Mouse (Mus musculus): Measurements from ENCODE around the gene Mki67. TPM values are rescaled to one million over a fixed set of nuclear protein-coding genes. Genes with fewer than 3 reads are reported as not detected.

Gene Mki67
- polyA plus RNA-seq, 1 experiment from 2014 or later, result 82.1 TPM

DNA sequence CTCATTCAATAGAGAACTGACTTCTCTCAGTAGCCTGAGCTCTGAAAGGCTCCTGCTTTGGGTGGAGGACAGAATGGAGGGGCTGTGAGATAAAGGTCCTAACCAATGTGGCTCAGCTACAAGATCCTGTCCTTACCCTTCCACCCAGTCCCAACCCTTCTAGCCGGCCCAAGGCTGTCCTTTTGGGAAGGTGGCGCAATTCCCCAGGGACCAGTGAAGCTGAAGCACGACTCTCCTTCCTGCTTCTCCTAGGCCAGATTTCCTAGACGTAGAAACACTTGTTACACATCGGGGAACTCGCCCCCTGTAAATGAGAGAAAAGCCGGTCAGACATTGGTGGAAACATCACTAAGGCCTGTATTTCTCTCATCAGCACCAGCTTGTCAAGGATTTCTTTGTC, 52.0 kb downstream of the Mki67 start:
- ATAC-seq (ENCODE audit: low read depth), result no peak
- no peaks in the 10 kb centered on the region for H3K36me3 ChIP-seq
- H3K9ac ChIP-seq, result no peak overlapping the region

DNA sequence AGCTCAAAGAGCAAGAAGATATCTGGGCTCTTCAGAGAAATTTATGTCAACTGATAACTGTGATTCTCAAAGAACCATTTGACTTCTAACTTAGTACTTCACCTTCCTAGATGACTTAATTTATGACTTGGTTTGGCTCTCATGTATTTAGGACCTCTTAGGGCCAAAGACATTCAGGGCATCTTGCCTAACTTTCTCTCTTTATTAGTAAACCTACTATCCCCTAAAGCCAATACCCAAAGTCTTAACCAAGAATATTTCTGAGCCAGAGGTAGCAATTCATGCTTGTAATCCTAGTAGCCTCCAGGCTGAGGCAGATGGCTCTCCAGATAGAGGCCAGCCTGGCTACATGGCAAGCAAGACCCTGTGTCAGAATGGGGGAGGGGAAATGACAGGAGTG, 55.8 kb downstream of the Mki67 start:
- H3K27me3 ChIP-seq, result no peaks in the 10 kb centered on the region
- H3K36me3 ChIP-seq, result no peaks in the 10 kb centered on the region
- 0 out of 2 replicates have a peak, but pooled peaks cover 3% of the 10 kb centered on the region for H3K4me1 ChIP-seq (replicated peaks)
- no peak for DNase-seq
- no peak overlapping the region for H3K4me2 ChIP-seq
- H3K27ac ChIP-seq, result no peak overlapping the region
- no peak overlapping the region for H3K9ac ChIP-seq
- ATAC-seq (ENCODE audit: low read depth), result no peak
- no peaks in the 10 kb centered on the region for H3K9me3 ChIP-seq (replicated peaks)
- H3K4me3 ChIP-seq (replicated peaks), result no peak overlapping the region

More for the DNA sequence above, 52.0 kb downstream of the Mki67 start:
- WGBS (ENCODE audit: insufficient replicate concordance), result 78% methylated on average over 7 of the region's 7 CpGs
- no peaks in the 10 kb centered on the region for H3K9me3 ChIP-seq (replicated peaks)
- DNase-seq, result no peak
- H3K27me3 ChIP-seq, result no peaks in the 10 kb centered on the region
- H3K4me1 ChIP-seq (replicated peaks), result no peaks in the 10 kb centered on the region
- H3K27ac ChIP-seq, result no peak overlapping the region
- no peak overlapping the region for H3K4me3 ChIP-seq (replicated peaks)
- no peak overlapping the region for H3K4me2 ChIP-seq

DNA sequence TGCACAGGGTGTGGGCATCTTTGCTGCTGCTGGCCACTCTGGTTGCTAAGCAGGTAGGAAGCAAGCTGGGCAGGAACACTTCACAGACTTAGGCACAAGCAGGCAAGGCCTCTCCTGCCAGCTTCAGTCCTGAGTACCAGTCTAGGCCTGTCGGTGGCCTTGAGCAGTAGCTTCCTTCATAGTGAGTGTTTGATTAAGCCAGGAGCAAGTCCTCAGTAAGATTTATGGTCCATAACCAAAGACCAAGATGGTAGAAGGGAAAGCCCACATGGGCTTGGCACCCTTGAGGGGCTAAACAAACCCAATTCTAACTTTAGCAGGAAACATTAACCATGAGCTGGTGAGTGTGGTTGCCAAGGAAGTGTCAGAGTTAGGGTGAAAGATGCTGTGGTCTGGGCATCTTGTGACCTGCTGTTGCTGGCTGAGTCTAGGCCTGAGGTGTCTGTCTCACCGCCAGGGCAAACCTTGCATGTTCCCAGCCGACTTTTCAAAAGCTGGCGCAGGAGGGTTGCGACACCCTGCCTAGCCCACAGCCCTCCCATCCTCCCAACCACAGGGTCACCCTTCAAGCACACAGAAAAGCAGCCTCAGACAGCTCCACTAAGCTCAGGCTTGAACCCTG, 56.7 kb downstream of the Mki67 start:
- H3K27me3 ChIP-seq, result no peaks in the 10 kb centered on the region
- H3K4me1 ChIP-seq (replicated peaks), result 0 out of 2 replicates have a peak, but pooled peaks cover 3% of the 10 kb centered on the region
- ATAC-seq (ENCODE audit: low read depth) (peak; percentile 36; the same call in 1 of the 2 replicates), DNase-seq (no peak)
- WGBS (ENCODE audit: insufficient replicate concordance), result 62% methylated on average over 5 of the region's 5 CpGs
- no peak overlapping the region for H3K4me2 ChIP-seq
- H3K9me3 ChIP-seq (replicated peaks), result no peaks in the 10 kb centered on the region
- no peak overlapping the region for H3K4me3 ChIP-seq (replicated peaks)
- no peaks in the 10 kb centered on the region for H3K36me3 ChIP-seq
- no peak overlapping the region for H3K9ac ChIP-seq
- H3K27ac ChIP-seq, result no peak overlapping the region

DNA sequence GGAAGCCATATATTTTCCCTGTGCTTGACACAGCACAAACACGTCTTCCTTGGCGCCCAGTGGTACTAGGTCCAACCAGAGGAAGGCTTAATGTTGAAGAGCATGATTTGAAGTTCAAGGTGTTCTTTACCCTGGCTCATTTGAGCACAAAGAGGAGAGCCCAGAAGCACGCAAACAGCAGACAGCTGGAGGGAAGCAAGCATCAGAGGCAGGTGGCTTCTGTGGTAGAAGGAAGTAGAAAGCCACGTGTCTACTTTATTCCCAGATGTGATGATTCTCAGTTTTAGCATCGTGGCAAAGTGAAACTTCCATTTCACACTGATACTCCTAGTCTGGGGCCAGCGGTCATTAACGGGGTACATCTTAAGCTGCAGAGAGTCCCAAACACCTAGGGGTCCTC, 58.0 kb downstream of the Mki67 start:
- H3K27ac ChIP-seq, result no peak overlapping the region
- H3K4me3 ChIP-seq (replicated peaks), result no peak overlapping the region
- H3K4me2 ChIP-seq, result no peak overlapping the region
- DNase-seq (no peak), ATAC-seq (ENCODE audit: low read depth) (no peak)
- no peak overlapping the region for H3K9ac ChIP-seq
- H3K27me3 ChIP-seq, result no peaks in the 10 kb centered on the region
- WGBS (ENCODE audit: insufficient replicate concordance), result 72% methylated on average over 7 of the region's 7 CpGs
- no peaks in the 10 kb centered on the region for H3K9me3 ChIP-seq (replicated peaks)
- H3K36me3 ChIP-seq, result no peaks in the 10 kb centered on the region
- 0 out of 2 replicates have a peak, but pooled peaks cover 3% of the 10 kb centered on the region for H3K4me1 ChIP-seq (replicated peaks)

DNA sequence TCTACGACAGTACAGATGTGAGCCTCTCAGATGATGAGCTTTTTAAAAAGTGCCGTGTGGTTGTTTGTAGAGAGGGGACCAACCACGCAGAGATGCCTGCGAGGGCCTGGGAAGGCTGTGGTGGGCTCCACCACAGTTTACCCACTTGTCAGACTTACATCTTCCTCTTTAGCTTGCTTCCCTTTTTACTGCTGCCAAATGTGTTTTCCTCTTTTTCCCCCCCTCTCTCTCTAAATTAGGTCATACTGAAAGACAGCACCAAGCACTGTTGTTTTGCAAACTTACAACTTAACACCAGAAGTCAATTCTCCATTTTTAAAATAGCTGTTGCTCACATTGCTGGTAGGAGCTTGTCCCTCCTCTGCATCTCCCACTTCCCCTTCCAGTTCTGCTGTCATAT, 61.0 kb downstream of the Mki67 start:
- Histone ChIP-seq H3K36me3 (no peaks in the 10 kb centered on the region), H3K4me3 (replicated peaks) (no peak overlapping the region), H3K4me2 (no peak overlapping the region), H3K27me3 (no peaks in the 10 kb centered on the region), H3K4me1 (replicated peaks) (0 out of 2 replicates have a peak, but pooled peaks cover 3% of the 10 kb centered on the region), H3K9ac (no peak overlapping the region), H3K27ac (no peak overlapping the region), H3K9me3 (replicated peaks) (no peaks in the 10 kb centered on the region)
- DNase-seq (no peak), ATAC-seq (ENCODE audit: low read depth) (no peak)
- 36% methylated on average over 4 of the region's 4 CpGs for WGBS (ENCODE audit: insufficient replicate concordance)

DNA sequence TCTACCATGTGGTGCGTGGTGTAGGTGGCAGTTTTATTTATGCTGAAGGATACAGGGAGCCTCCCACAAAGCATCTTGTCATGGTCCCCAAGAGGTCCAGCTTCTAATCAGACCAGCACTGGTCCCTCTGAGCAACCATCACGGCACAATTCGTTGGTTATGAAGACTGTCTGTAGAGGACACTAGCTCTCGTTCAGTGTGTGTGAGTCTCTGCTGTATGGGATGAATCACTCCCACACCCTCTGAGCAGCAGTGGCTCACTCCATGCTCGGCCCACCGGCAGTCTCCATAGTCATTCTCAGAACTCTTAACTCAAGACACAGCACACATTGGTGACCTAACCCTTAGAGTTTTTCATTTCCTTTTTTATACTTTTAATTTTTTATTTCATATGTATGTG, 61.9 kb downstream of the Mki67 start:
- no peaks in the 10 kb centered on the region for H3K9me3 ChIP-seq (replicated peaks)
- no peak overlapping the region for H3K9ac ChIP-seq
- no peaks in the 10 kb centered on the region for H3K36me3 ChIP-seq
- 71% methylated on average over 6 of the region's 6 CpGs for WGBS (ENCODE audit: insufficient replicate concordance)
- DNase-seq, result no peak
- H3K27ac ChIP-seq, result no peak overlapping the region
- ATAC-seq (ENCODE audit: low read depth), result no peak
- H3K4me3 ChIP-seq (replicated peaks), result no peak overlapping the region
- H3K4me2 ChIP-seq, result no peak overlapping the region
- no peaks in the 10 kb centered on the region for H3K27me3 ChIP-seq
- H3K4me1 ChIP-seq (replicated peaks), result 0 out of 2 replicates have a peak, but pooled peaks cover 6% of the 10 kb centered on the region

DNA sequence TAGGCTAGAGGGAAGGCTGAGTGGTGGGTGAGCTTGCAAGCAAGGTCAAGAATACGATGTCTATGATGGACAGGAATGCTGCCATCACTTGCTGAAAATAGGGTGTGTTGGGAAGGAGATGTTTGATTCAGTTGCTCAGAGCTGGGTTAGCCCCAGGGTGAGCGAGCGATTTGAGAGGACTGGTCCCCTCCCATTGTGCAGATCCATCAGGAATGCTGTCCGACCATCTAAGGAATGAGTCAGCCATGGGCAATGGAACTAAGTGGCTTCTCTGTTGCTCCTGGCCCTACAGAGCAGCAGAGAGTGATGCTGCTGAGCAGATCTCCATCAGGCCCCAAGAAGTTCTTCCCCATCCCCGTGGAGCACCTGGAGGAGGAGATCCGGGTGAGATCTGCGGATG, 62.6 kb downstream of the Mki67 start:
- Histone ChIP-seq H3K36me3 (no peaks in the 10 kb centered on the region), H3K4me3 (replicated peaks) (no peak overlapping the region), H3K27ac (no peak overlapping the region), H3K27me3 (no peaks in the 10 kb centered on the region), H3K9me3 (replicated peaks) (no peaks in the 10 kb centered on the region), H3K9ac (no peak overlapping the region), H3K4me1 (replicated peaks) (0 out of 2 replicates have a peak, but pooled peaks cover 7% of the 10 kb centered on the region), H3K4me2 (no peak overlapping the region)
- 76% methylated on average over 7 of the region's 7 CpGs for WGBS (ENCODE audit: insufficient replicate concordance)
- DNase-seq (no peak), ATAC-seq (ENCODE audit: low read depth) (no peak)

DNA sequence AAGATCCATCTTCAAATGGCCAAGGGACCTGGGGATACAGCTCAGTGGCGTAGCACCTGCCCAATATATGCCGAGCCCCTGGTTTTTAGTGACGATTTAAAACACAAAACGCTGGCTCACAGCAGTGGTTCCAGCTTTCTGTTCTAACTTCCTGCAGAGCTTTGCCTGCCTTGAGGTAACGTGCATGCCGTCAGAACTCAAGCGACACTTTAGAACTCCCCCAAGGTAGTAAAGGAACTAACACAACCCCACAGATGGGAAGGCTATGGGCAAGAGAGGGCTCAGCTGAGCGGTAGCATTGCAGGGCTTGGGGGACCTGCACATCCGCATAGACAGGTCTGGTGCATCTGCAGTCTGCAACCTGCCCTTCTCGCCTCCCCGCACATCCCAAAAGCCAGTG, 63.4 kb downstream of the Mki67 start:
- Histone ChIP-seq H3K4me3 (replicated peaks) (no peak overlapping the region), H3K4me2 (peak overlapping the region; percentile 9; the same call in 1 of the 2 replicates), H3K36me3 (peaks cover 7% of the 10 kb centered on the region; the same call in 1 of the 2 replicates), H3K4me1 (replicated peaks) (0 out of 2 replicates have a peak, but pooled peaks cover 7% of the 10 kb centered on the region), H3K9me3 (replicated peaks) (no peaks in the 10 kb centered on the region), H3K27me3 (no peaks in the 10 kb centered on the region), H3K9ac (no peak overlapping the region), H3K27ac (0 out of 2 replicates have a peak overlapping the region, but pooled peaks have one; percentile 1)
- ATAC-seq (ENCODE audit: low read depth), result no peak
- 75% methylated on average over 11 of the region's 11 CpGs for WGBS (ENCODE audit: insufficient replicate concordance)
- no peak for DNase-seq

DNA sequence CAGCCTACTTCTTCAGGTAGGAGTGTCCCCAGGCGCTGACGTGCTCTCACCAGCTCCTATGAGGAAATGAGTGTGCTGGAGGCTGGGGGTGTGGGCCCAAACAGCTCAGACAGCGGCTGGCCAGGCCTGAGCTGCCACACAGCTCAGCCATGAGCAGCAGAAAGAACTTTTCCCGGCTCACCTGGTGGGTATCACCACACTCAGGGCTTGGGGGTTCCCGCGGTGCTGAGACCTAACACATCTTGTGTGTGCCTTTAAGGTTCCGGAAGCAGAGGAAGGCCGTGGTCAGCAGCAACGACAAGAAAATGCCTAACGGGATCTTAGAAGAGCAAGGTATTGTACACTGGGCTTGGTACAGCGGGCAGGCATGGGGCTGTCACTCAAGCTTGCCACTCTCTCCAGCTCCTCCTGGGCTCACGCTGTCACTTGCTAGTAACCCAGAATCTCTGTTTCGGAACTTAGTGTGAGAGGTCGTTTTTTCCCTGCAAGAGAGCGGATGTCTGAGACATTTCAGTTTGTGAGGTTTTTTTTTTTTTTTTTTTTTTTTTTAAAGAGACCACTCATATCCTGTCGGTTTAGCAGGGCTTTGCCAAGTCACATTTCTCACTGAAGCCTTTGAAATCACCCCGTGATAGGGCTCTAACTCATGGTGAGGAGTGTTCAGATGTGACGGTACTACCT, 64.2 kb downstream of the Mki67 start:
- Histone ChIP-seq H3K4me3 (replicated peaks) (peak overlapping the region; percentile 23; the same call in 1 of the 2 replicates), H3K4me1 (replicated peaks) (0 out of 2 replicates have a peak, but pooled peaks cover 4% of the 10 kb centered on the region), H3K27ac (peak overlapping the region; percentile 18; the same call in 1 of the 2 replicates), H3K36me3 (peaks cover 7% of the 10 kb centered on the region; the same call in 1 of the 2 replicates), H3K27me3 (no peaks in the 10 kb centered on the region), H3K4me2 (peak overlapping the region; percentile 23), H3K9ac (no peak overlapping the region), H3K9me3 (replicated peaks) (no peaks in the 10 kb centered on the region)
- DNase-seq, result no peak
- 52% methylated on average over 18 of the region's 18 CpGs for WGBS (ENCODE audit: insufficient replicate concordance)
- no peak for ATAC-seq (ENCODE audit: low read depth)

DNA sequence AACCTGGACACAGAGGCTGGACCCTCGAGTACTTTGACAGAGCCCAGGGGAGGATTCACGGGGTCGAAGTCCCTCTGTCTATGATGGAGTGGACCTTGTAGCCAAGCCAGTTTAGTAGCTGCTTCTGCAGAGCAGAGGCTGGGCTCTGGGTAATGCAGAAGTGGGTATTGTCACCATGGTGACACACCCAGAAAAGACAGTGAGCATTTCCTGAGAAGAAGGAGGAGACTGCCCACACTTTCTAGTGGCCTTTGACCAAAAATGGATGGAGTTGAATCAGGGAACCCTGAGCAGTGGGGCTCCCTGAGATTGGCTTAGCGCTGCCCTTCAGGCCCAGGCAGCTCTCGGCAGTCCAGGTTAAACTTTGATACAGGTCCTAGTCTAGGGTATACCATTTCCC, 66.1 kb downstream of the Mki67 start:
- WGBS (ENCODE audit: insufficient replicate concordance), result 55% methylated on average over 5 of the region's 5 CpGs
- no peak overlapping the region for H3K4me3 ChIP-seq (replicated peaks)
- H3K9me3 ChIP-seq (replicated peaks), result no peaks in the 10 kb centered on the region
- H3K36me3 ChIP-seq, result peaks cover 7% of the 10 kb centered on the region; the same call in 1 of the 2 replicates
- H3K4me2 ChIP-seq, result no peak overlapping the region
- ATAC-seq (ENCODE audit: low read depth) (no peak), DNase-seq (no peak)
- H3K9ac ChIP-seq, result no peak overlapping the region
- no peaks in the 10 kb centered on the region for H3K27me3 ChIP-seq
- H3K27ac ChIP-seq, result no peak overlapping the region
- 0 out of 2 replicates have a peak, but pooled peaks cover 4% of the 10 kb centered on the region for H3K4me1 ChIP-seq (replicated peaks)

DNA sequence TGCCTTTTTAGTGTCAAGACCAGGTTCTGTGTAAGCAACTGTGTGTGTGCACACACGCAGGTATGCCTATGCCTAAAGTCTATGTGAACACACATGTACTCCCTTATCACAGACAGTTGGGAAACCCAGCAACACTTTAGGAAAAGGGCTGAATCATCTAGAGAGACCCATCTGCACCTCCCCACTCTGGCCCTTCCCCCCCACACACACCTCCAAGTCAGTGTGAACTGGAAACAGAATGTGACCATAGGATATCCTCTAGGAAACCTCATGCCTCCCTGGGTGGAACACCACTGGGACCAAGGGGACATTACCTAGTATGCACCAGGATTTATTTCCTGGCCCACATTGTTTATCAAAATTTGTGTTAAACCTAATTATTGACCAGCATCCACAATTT, 66.9 kb downstream of the Mki67 start:
- no peaks in the 10 kb centered on the region for H3K9me3 ChIP-seq (replicated peaks)
- 66% methylated on average over 1 of the region's 1 CpGs for WGBS (ENCODE audit: insufficient replicate concordance)
- H3K36me3 ChIP-seq, result peaks cover 7% of the 10 kb centered on the region; the same call in 1 of the 2 replicates
- H3K4me1 ChIP-seq (replicated peaks), result 0 out of 2 replicates have a peak, but pooled peaks cover 4% of the 10 kb centered on the region
- no peak for ATAC-seq (ENCODE audit: low read depth)
- H3K4me2 ChIP-seq, result no peak overlapping the region
- DNase-seq, result no peak
- no peak overlapping the region for H3K4me3 ChIP-seq (replicated peaks)
- no peak overlapping the region for H3K27ac ChIP-seq
- no peak overlapping the region for H3K9ac ChIP-seq
- H3K27me3 ChIP-seq, result no peaks in the 10 kb centered on the region

Data from liver, embryonic 13.5 days (tissue).